Mouse (Mus musculus) adrenal gland, adult 18-20 months (tissue): ENCODE results near the gene Gm21994. TPM values are rescaled to one million over a fixed set of nuclear protein-coding genes. Genes with fewer than 3 reads are reported as not detected.
"Not testable (repeated sequence)": the region's sequence is repeated elsewhere in the genome, so short reads cannot be mapped to it uniquely, and the experiment has no call there.

Source experiments
- DNase-seq, 2 experiments: peaks; one replicate each; pipeline ENCODE4 v3.0.0; 2021 to 2022; ENCODE audit warnings: low spot score in 2 of 2
- long read RNA-seq, 2 experiments: library from polyadenylated mRNA; stranded (forward); transcript quantifications; one replicate each; pipeline ENCODE4 v2.0.0; 2021
- total RNA-seq, 2 experiments: library from RNA; stranded (reverse); gene quantifications; 1 replicate in 1 of 2; 2 replicates in 1 of 2; pipeline ENCODE4 v1.2.3; 2021

Gm21994 gene
- total RNA-seq: 1 to 10 TPM; 5.4 to 6.8 TPM
- long read RNA-seq, experiment 1: 0 reads
- long read RNA-seq, experiment 2: 0 reads

DNA sequence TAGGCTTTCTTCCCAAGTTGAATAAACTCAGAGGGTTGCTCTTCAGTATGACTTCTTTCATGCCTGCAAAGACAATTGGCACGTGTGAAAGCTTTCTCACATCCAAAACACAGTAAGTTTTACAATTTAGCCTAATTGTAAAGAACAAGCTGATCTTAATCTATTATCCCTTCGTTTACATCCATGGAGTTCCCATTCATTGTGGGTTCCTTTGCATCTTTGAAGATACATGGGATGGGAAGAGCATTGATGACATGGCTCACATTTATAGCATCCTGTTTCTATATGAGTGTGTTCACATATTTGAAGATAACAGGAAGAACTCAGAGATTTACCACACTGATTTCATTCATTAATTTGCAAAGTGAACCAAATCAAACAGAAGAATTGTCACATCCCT lies at the start of gene Gm21994:
TSS of gene Gm21994 (minus strand) at position 101 of the 400 bp plus-strand sequence.
- not testable (repeated sequence) for DNase-seq

DNA sequence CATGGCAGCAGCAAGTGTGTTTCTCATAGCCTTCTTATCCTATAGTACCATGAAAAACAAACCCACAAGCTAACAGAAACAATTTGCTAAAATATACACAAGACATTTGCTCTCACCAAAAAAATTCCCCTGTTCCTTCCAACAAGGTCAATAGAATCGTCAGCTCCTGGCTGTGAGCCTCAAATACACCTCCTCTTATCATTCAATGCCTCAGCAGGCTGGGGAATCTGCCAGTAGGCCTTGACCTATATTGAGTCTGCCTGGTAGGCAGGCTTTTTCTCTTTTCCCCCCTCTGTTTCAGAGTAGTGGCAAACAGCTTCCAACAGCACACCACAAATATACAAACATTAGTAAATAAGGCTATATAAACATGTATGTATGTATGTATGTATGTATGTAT lies 43.7 kb upstream of the Gm21994 start:
- DNase-seq: peak in 1 of 2 experiments; percentile 17

DNA sequence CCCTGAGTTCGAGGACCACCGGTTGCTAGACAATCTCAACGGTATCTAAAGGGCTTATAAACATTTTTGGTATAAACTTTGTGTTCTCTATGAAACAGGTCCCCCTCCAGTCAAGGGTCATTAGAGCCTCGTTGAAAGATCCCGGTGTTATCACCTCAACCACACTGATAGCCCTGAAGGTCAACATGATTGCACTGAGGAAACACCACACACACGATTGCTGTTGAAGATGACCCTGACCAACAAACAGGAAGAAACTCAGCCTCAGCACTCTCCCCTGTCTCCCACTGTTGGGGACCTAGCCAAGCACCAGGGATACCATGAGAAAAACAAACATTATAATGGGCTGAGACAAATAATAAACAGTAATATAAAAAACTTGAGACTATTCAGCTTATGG lies 38.3 kb upstream of the Gm21994 start:
- DNase-seq: no peak

DNA sequence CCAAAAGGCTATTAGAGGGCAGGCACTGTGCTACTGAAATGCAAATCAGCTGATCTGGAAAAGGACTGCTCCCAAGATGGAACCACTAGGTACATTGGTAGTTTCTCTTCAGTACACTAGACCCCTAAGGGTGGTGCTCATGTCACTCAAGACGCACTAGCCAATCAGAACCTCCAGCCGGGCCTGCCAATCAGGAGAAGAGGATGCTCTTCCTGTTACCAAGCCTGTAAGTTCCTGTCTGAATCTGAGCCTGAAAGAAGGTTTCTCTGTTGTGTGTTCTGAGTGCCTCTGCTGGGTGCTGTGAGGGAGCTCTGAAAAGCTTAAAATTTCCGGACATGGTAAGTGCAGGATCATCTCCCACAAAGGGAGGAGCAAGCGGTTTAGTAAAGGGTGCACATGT lies 1.9 kb upstream of the Gm21994 start, which contains the start of gene Gm14124:
TSS of gene Gm14124 (plus strand) at position 227 of the 400 bp plus-strand sequence.
- not testable (repeated sequence) for DNase-seq

GRCm38 (mm10) chr2:150256861-150257260 lies 1.5 kb upstream of the Gm21994 start:
- not testable (repeated sequence) for DNase-seq

DNA sequence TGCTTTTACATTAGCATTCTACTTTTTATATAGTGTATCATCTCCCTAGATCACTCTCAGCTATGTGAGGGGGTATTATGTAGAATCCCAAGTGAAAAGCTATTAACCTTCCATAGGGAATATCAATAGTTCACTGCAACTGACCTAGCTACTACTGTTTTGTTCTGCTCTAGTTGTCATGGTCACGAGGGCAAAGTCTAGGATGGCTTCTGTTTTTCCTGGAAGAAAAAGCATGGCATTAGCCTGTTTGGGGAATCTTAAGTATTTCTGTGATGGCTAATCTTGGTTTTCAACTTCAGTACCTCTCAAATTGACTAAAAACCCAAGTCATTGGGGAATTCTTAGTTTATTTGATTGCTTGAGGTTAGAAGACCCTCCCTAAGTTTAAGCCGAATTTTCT lies 12.2 kb downstream of the Gm21994 start:
- no peak for DNase-seq

DNA sequence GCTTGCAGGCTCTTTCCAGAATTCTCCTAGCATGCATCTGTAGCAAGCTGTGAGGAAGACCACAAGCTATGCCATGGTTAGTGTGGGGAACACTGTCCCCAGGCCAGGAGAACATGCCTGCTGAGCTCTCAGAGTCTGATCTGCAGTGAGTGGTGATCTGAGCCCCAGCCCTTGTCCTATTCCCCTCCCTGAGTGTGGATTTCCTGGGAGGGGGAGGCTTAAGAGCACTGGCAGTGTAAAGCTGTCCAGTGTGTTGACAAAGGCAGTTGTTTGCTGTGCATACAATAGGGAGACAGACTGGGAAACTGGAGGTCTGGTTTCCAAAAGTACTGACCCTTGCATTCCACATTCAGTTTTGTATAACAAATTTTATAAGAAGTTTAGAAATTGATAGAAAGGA lies 32.1 kb downstream of the Gm21994 start:
- not testable (repeated sequence) for DNase-seq

DNA sequence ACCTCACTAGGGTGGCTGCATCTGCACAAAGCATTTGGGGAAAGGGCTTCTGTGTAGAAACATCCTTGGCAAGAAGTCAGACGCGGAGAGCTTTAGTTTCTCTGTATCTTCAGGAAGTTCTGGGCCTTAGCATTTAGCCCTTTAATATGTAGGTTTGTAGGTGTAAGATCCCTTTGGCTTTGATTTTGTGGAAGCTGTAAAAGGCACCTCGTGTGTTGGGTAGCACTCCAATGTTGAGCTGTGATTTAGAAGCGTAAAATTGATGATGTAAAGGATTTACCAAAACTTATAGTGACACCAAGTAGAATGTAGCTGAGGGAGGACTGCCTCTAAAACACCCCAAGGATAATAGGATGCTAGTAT lies 37.0 kb downstream of the Gm21994 start:
- DNase-seq: not testable (repeated sequence)

DNA sequence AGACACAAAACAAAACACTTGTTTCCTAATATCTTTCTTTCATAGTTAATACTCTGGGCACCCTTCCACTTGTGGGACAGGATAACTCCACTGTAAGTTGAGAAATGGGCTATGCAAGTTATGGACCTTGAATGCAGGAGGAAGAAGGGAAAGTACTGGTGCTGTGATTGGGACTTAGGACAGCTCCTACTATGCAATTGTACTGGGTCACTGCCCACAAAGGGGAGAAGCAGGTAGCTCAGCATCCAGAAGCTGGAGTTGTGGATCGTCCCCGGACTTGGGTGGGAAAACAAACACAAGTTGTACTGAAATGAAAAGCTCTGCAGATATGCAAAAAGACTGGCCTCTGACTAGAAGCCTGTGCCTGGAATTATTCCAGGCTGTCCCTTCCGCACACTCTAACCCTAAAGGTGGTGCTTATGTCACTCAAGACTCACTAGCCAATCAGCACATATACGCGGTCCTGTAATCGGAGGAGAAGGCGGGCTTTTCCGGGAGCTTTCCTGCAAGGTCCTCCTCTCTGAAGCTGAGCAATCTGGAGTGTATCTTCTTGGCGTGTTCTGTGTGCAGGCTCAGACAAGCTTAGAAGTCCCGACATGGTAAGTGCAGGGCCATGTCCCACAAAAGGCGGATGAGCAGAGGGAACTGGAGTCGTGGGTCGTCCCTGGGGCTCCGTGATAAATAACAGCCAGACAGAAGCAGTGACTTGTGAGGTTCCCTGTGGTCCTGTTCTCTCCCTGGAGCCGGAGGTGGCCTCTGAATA lies 37.6 kb downstream of the Gm21994 start, which contains the start of gene Zfp937:
TSS of gene Zfp937 (plus strand) at position 474 of the 763 bp plus-strand sequence.
- DNase-seq: peak; percentile 48 to 58

Other genes starting within 250 kb of the Gm21994 start
- gene Zfp120, start 118.9 kb downstream of the Gm21994 start, total RNA-seq: 1 to 10 TPM; 5.3 to 7.2 TPM
- not detected for gene Gm10770, start 75.9 kb downstream of the Gm21994 start, total RNA-seq
- gene Gm14139, start 73.8 kb downstream of the Gm21994 start, total RNA-seq: under 1 TPM; 0.22 to 0.76 TPM
- gene Zfp937, start 37.5 kb downstream of the Gm21994 start, total RNA-seq: 1 to 10 TPM; 4.5 to 5.5 TPM
- under 1 TPM; 0.17 to 0.19 TPM for gene Gm14124, start 1.9 kb upstream of the Gm21994 start, total RNA-seq
- gene Gm10130, start 68.1 kb upstream of the Gm21994 start, total RNA-seq: 1 to 10 TPM; 1.4 to 3.1 TPM
- 1 to 10 TPM; 3.5 to 6.0 TPM for gene 3300002I08Rik, start 107.2 kb upstream of the Gm21994 start, total RNA-seq
- 1 to 10 TPM; 4.0 to 4.8 TPM for gene Zfp442, start 195.9 kb upstream of the Gm21994 start, total RNA-seq
- 1 to 10 TPM in 1 of 2 experiments, under 1 TPM in 1; 0.83 to 1.1 TPM for gene Zfp345, start 229.5 kb upstream of the Gm21994 start, total RNA-seq